Mouse (Mus musculus) midbrain, embryonic 12.5 days (tissue): ENCODE data around the gene Tshr. TPM values are rescaled to one million over a fixed set of nuclear protein-coding genes. Genes with fewer than 3 reads are reported as not detected.
"Not testable (repeated sequence)": the region's sequence is repeated elsewhere in the genome, so short reads cannot be mapped to it uniquely, and the experiment has no call there.

Experiments used
- ATAC-seq: fragments of 200-750 bp; cut with Nextera tagmentation; 2 replicates; pipeline ENCODE4 v1.8.0; 2017; ENCODE audit warnings: low read depth, moderate TSS enrichment, moderate library complexity; ENCODE audit not compliant: low FRiP score
- H3K27ac ChIP-seq: fragments of 300-500 bp; sonication (generic); replicated peaks from 2 replicates; pipeline ENCODE4 v1.5.1; 2016; ENCODE audit warnings: mild to moderate bottlenecking
- H3K27me3 ChIP-seq: fragments of 300-500 bp; sonication (generic); 2 replicates; pipeline ENCODE4 v1.6.1; 2016; ENCODE audit warnings: mild to moderate bottlenecking
- H3K36me3 ChIP-seq: fragments of 300-500 bp; sonication (generic); 2 replicates; pipeline ENCODE4 v1.6.1; 2016
- H3K4me1 ChIP-seq: fragments of 300-500 bp; sonication (generic); 2 replicates; pipeline ENCODE4 v1.6.1; 2016
- H3K4me2 ChIP-seq: fragments of 300-500 bp; sonication (generic); replicated peaks from 2 replicates; pipeline ENCODE4 v1.6.1; 2016; ENCODE audit warnings: mild to moderate bottlenecking, moderate library complexity
- H3K4me3 ChIP-seq: fragments of 300-500 bp; sonication (generic); 2 replicates; pipeline ENCODE4 v1.5.1; 2016; ENCODE audit warnings: mild to moderate bottlenecking
- H3K9ac ChIP-seq: fragments of 300-500 bp; sonication (generic); replicated peaks from 2 replicates; pipeline ENCODE4 v1.6.1; 2016; ENCODE audit warnings: mild to moderate bottlenecking, moderate library complexity
- H3K9me3 ChIP-seq: fragments of 300-500 bp; sonication (generic); 2 replicates; pipeline ENCODE4 v1.6.1; 2016; ENCODE audit warnings: mild to moderate bottlenecking
- whole genome bisulfite sequencing: fragments of 180-500 bp; shearing (Covaris S2); methylation state at CpG from one replicate; pipeline ENCODE4 v1.1.7; 2016; 5-methylcytosine and 5-hydroxymethylcytosine counted together
- polyA plus RNA-seq: library from polyadenylated mRNA; unstranded; fragments of >200 nt; fragmentation: Nextera tagmentation; extraction: Ambion mirVana; gene quantifications from 2 replicates; pipeline ENCODE4 v1.2.1, GENCODE M21; 2016

Tshr gene
- polyA plus RNA-seq, 1 experiment from 2014 or later, result 0.10 TPM

DNA sequence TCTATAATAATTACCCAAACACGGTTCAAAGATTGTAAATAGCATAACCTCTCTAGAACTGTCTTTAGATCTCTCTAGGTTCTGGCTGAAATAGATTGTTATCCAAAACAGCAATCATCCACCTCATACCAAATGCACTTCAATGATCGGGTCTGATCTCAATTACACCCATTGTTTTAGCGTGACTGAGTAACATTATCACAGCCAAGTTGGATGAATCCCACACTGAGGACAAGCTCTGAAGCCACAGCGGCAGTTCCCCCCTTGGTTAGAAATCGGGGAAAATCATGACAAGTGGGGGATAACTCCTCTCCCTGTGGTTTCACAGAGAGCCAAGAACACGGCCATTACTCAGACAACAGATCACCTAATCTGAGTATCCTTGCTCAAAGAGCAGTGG, 129.6 kb downstream of the Tshr start:
- no peak overlapping the region for H3K4me2 ChIP-seq
- 80% methylated on average over 6 of the region's 6 CpGs for WGBS
- peaks cover 8% of the 10 kb centered on the region; the same call in 1 of the 2 replicates for H3K4me1 ChIP-seq
- H3K27me3 ChIP-seq, result no peaks in the 10 kb centered on the region
- no peak overlapping the region for H3K4me3 ChIP-seq
- H3K9me3 ChIP-seq, result no peaks in the 10 kb centered on the region
- no peak for ATAC-seq
- H3K27ac ChIP-seq, result no peak overlapping the region
- no peaks in the 10 kb centered on the region for H3K36me3 ChIP-seq
- H3K9ac ChIP-seq, result no peak overlapping the region

- Histone ChIP-seq H3K27me3 (no peaks in the 10 kb centered on the region), H3K4me1 (no peaks in the 10 kb centered on the region), H3K36me3 (no peaks in the 10 kb centered on the region), H3K4me2 (no peak overlapping the region), H3K9me3 (no peaks in the 10 kb centered on the region), H3K4me3 (no peak overlapping the region), H3K27ac (no peak overlapping the region), H3K9ac (no peak overlapping the region)
- ATAC-seq, result no peak
- 75% methylated on average over 3 of the region's 3 CpGs for WGBS
These were observed 133.4 kb downstream of the Tshr start for GRCm38 (mm10) chr12:91517808-91518207.

DNA sequence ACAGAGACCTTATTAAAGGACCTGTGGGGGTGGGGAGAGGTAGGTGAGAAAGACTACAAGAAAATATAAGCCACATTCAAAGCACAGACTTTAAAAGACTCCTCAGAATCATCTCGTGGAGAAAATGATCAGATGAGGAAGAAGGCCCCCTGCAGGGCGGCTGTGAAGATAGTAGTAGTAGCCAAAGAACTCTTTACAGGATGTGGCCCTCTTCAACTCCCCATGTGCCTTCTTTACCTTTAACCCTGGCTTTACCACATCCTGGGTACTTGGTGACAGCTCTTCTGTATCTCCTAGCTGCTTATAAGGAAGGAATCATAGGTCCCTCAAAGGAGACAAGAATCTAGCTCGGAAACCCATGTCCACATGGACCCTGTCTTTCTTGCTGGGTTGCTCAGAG, 139.3 kb downstream of the Tshr start:
- H3K4me2 ChIP-seq, result no peak overlapping the region
- 84% methylated on average over 3 of the region's 3 CpGs for whole genome bisulfite sequencing
- no peaks in the 10 kb centered on the region for H3K36me3 ChIP-seq
- H3K27me3 ChIP-seq, result no peaks in the 10 kb centered on the region
- H3K4me1 ChIP-seq, result no peaks in the 10 kb centered on the region
- H3K4me3 ChIP-seq, result no peak overlapping the region
- H3K9me3 ChIP-seq, result no peaks in the 10 kb centered on the region
- no peak overlapping the region for H3K27ac ChIP-seq
- no peak for ATAC-seq
- H3K9ac ChIP-seq, result no peak overlapping the region

DNA sequence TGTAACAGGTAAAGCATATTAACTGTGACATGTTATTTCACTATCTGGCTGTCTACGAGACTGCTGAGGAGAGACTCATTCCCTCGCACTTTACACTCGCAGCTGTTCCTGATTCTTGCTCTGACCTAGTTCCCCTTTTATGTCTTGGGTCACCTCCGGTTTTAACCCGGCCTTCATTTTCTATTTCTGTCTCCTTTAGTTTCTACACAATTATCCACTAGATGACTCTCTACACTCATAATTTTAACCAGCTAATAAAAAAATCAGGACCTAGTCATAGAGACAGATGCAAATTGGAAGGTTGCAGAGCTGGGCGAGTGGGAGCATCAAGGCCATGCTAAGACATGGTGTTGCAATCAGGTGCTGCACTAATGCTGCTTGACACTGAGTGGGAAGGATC, 150.2 kb downstream of the Tshr start:
- no peaks in the 10 kb centered on the region for H3K36me3 ChIP-seq
- H3K4me2 ChIP-seq, result no peak overlapping the region
- no peaks in the 10 kb centered on the region for H3K4me1 ChIP-seq
- H3K27me3 ChIP-seq, result no peaks in the 10 kb centered on the region
- H3K4me3 ChIP-seq, result no peak overlapping the region
- no peak overlapping the region for H3K27ac ChIP-seq
- 94% methylated on average over 6 of the region's 6 CpGs for WGBS
- ATAC-seq, result no peak
- H3K9me3 ChIP-seq, result no peaks in the 10 kb centered on the region
- H3K9ac ChIP-seq, result no peak overlapping the region

GRCm38 (mm10) chr12:91540202-91540601, 155.8 kb downstream of the Tshr start:
- H3K4me3 ChIP-seq, result no peak overlapping the region
- no peak overlapping the region for H3K9ac ChIP-seq
- H3K27ac ChIP-seq, result no peak overlapping the region
- H3K36me3 ChIP-seq, result no peaks in the 10 kb centered on the region
- WGBS, result 95% methylated on average over 7 of the region's 7 CpGs
- no peak for ATAC-seq
- H3K9me3 ChIP-seq, result no peaks in the 10 kb centered on the region
- H3K4me2 ChIP-seq, result no peak overlapping the region
- no peaks in the 10 kb centered on the region for H3K4me1 ChIP-seq
- no peaks in the 10 kb centered on the region for H3K27me3 ChIP-seq

DNA sequence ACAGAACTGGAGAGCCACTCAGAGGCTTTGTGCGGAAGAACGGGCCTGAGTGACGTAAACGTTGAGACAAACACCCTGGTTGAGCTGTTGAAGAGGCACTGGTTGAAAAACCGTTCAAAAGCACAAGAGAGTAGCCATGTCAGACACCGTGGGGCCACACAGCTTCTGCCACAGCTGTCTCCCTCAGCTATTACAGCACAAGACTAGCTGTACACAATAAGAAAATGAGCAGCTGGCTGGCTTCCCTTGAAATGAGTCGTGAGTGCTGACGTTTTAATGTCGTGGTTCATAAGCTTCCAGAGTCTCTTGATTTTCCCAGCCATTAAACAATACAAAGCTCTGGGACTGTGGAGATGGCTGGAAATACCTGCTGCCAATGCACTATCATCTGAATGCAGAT, 165.1 kb downstream of the Tshr start:
- 72% methylated on average over 9 of the region's 9 CpGs for WGBS
- H3K9ac ChIP-seq, result no peak overlapping the region
- no peak for ATAC-seq
- no peak overlapping the region for H3K4me3 ChIP-seq
- peaks cover 6% of the 10 kb centered on the region; the same call in 1 of the 2 replicates for H3K36me3 ChIP-seq
- H3K4me2 ChIP-seq, result no peak overlapping the region
- peaks cover 6% of the 10 kb centered on the region; the same call in 1 of the 2 replicates for H3K4me1 ChIP-seq
- H3K27me3 ChIP-seq, result no peaks in the 10 kb centered on the region
- no peaks in the 10 kb centered on the region for H3K9me3 ChIP-seq
- no peak overlapping the region for H3K27ac ChIP-seq

- H3K4me1 ChIP-seq, result peaks cover 6% of the 10 kb centered on the region; the same call in 1 of the 2 replicates
- ATAC-seq, result peak; percentile 79
- no peaks in the 10 kb centered on the region for H3K27me3 ChIP-seq
- H3K4me3 ChIP-seq, result no peak overlapping the region
- H3K9ac ChIP-seq, result no peak overlapping the region
- no peak overlapping the region for H3K4me2 ChIP-seq
- peaks cover 10% of the 10 kb centered on the region for H3K36me3 ChIP-seq
- no peak overlapping the region for H3K27ac ChIP-seq
- 82% methylated on average over 19 of the region's 19 CpGs for WGBS
- no peaks in the 10 kb centered on the region for H3K9me3 ChIP-seq
These were observed 167.6 kb downstream of the Tshr start for GRCm38 (mm10) chr12:91551773-91552526.

GRCm38 (mm10) chr12:91557358-91558005, 173.1 kb downstream of the Tshr start:
- not testable (repeated sequence) for H3K4me2 ChIP-seq, H3K9me3 ChIP-seq, H3K27ac ChIP-seq, H3K27me3 ChIP-seq, H3K9ac ChIP-seq, H3K4me3 ChIP-seq, H3K4me1 ChIP-seq
- ATAC-seq, result peak; percentile 65
- WGBS, result 90% methylated on average over 8 of the region's 8 CpGs
- H3K36me3 ChIP-seq, result peaks cover 28% of the 10 kb centered on the region

- H3K9me3 ChIP-seq, H3K9ac ChIP-seq, H3K27ac ChIP-seq, H3K4me3 ChIP-seq, H3K4me1 ChIP-seq, H3K4me2 ChIP-seq, H3K27me3 ChIP-seq: not testable (repeated sequence)
- ATAC-seq, result 0 out of 2 replicates have a peak, but pooled peaks have one; percentile 44
- H3K36me3 ChIP-seq, result peaks cover 35% of the 10 kb centered on the region
- 79% methylated on average over 4 of the region's 4 CpGs for WGBS
These were observed 173.8 kb downstream of the Tshr start for GRCm38 (mm10) chr12:91558152-91558551.

DNA sequence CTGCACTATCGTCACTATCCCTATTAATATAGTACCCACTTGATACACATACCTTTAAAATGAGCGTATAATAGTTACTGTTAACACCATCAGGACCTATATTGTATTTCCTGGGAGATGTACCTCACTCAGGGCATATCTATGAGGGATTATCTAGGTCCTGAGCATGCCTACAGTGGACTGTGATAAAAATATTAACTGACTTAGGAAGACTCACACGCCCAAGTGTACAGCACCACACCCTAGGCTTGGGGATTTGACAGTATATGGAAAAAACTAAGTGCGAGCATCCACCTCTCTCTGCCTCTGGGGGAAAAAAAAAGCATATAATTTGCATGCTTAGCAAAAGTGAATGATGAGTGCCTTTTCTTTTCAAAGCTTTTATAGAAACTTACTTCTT, 182.8 kb downstream of the Tshr start:
- H3K27ac ChIP-seq, result no peak overlapping the region
- no peaks in the 10 kb centered on the region for H3K9me3 ChIP-seq
- H3K4me1 ChIP-seq, result no peaks in the 10 kb centered on the region
- peaks cover 80% of the 10 kb centered on the region for H3K36me3 ChIP-seq
- H3K27me3 ChIP-seq, result no peaks in the 10 kb centered on the region
- no peak for ATAC-seq
- H3K9ac ChIP-seq, result no peak overlapping the region
- H3K4me2 ChIP-seq, result no peak overlapping the region
- H3K4me3 ChIP-seq, result no peak overlapping the region
- WGBS, result 97% methylated on average over 4 of the region's 4 CpGs

- Histone ChIP-seq H3K27ac (no peak overlapping the region), H3K9ac (no peak overlapping the region), H3K4me2 (no peak overlapping the region), H3K27me3 (no peaks in the 10 kb centered on the region), H3K36me3 (peaks cover 80% of the 10 kb centered on the region), H3K4me1 (no peaks in the 10 kb centered on the region), H3K4me3 (no peak overlapping the region), H3K9me3 (no peaks in the 10 kb centered on the region)
- 90% methylated on average over 3 of the region's 3 CpGs for WGBS
- no peak for ATAC-seq
These were observed 184.9 kb downstream of the Tshr start for GRCm38 (mm10) chr12:91569255-91569654.

DNA sequence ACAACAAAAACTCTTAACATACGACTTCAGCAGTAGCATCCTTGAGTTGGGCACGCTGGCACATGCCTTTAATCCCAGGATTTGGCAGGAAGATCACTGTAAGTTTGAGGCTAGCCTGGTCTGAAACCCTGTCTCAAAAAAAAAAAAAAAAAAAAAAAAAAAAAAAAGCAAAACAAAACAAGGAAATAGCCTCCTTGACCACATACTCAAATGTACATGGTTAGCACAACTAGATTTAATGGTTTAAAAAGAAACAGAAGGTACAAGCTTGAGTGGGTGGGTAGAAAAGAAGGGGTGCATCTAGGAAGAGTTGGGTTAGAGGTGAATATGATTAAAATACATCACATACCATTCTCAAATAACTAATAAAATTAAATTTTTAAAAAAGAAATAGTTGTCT, 187.3 kb downstream of the Tshr start:
- Histone ChIP-seq H3K9ac (no peak overlapping the region), H3K36me3 (peaks cover 78% of the 10 kb centered on the region), H3K4me3 (no peak overlapping the region), H3K4me1 (no peaks in the 10 kb centered on the region), H3K9me3 (no peaks in the 10 kb centered on the region), H3K4me2 (no peak overlapping the region), H3K27me3 (no peaks in the 10 kb centered on the region), H3K27ac (no peak overlapping the region)
- whole genome bisulfite sequencing, result 95% methylated on average over 2 of the region's 2 CpGs
- no peak for ATAC-seq
